Mouse (Mus musculus): Measurements from ENCODE around the gene Fpr1.

DNA sequence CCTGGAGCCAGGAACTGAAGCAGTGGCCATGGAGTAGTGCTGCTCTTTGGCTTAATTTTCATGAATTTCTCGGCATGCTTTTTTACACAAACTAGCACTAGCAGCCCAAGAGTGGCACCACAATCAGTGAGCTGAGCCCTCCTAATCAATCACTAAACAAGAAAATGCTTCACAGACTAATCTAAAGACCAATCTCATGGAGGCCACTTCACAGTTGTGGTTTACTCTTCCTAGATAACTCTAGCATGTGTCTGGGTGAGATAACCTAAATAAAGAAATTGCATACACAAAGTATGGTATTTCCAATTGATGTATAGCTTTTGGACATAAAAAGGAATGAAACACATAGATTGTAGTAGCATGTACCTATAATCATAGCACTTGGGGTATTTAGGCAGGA lies 4.4 kb downstream of the Fpr1 start:
- TF ChIP-seq CTCF (IDR thresholded peaks at IDR 0.05; ENCODE audit: low read depth, low read length) (no peak), TAL1 (conservative IDR thresholded peaks at IDR 0.05; ENCODE audit: low read depth, low read length) (no peak)

Measured in G1E (cell line).